Mouse (Mus musculus) kidney, adult 18-20 months (tissue): ENCODE measurements around the gene Efna3.

Source experiments
- DNase-seq: peaks from one replicate; pipeline ENCODE4 v3.0.0; 2021

The Efna3 gene

DNA sequence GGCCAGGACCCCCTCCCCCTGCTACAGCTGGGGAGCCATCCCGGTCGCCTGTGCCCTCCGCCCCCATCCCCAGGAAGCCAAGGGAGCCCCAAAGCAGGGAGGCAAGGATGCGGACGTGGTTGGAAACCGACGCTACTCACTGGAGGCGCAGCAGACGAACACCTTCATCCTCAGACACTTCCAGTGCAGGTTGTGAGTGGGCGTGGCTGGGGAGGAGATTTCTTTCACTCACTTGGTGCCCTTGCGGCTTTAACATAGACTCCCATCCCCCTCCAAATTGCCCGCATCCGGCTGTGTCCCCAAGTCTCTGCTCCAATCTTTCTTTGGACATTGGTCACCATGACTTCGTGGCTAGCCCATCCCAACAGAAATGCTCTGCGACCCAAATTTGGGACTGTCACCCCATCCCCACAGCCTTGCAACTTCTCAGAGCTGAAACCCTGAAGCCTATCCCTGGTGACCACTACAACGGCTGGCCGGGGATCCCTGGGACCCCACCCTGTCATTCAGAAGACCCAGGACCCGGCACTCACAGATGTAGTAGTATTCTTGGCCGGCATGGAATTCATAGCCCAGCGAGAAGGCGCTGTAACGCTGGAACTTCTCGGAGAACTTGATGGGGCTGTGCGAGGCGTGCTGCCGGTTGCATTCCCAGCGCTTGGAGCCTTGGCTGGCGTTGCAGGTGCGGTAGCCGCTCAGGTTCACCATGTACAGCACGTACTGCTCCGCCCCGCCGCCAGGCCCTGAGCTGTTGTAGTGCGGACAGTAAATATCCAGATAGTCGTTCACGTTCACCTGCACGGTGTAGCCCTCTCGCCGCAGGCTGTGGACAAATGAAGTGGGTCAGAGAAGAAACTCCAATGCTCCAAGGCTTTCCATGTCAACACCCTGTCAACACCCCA, 6.6 kb downstream of the Efna3 start:
- peak; percentile 39 for DNase-seq

DNA sequence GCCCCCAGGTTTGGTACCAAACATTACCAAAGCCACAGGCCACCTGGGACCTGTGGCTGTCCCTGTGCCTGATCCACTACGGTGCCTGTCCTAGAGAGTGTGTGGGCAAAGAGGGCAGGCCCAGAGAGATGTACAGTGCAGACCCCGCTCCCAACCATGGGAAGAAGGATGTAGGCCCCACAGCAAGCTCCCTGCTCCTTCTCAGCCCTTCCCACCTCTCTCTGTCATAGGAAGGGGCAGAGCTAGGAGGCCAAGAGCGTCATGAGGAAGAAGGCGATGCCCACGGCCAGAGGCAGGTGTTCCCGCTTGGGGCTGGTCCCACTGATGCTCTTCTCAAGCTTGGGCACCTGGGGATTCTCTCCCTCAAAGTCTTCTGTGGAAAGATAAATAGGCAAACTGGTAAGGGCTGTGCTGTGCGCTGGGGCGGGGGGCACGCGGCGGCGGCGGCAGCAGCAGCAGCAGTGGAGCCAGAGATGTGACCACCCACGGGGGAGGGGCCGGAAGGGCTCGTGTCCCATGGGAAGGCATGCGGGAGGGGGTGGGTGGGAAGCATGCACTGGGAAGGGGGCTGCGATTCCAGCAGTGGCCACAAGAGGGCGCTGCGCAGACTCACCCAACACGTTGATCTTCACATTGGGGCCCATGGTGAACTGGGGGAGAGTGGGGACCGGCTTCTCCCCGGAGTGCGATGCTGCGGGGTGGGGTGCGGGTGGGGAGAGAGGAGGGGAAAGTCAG, 7.4 kb downstream of the Efna3 start:
- DNase-seq, result peak; percentile 84

DNA sequence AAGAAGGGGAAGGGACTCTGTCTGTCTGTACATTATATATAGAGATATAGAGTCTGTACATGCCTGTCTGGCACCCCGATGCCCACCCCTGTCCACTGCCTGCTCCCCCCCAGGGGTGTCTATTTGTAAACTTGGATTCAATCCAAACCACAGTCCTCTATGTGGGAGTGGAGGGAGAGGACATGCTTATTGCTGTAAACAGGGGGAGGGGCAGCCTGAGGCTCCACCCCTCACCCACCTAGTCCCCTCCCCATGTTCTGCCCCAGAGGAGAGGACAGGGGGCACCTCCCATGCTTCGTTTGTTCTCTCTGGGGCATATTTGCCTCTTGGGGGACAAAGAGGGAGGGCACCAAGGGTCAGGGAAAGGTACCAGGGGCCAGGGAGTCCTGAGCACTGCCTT, 8.0 kb downstream of the Efna3 start:
- no peak for DNase-seq

DNA sequence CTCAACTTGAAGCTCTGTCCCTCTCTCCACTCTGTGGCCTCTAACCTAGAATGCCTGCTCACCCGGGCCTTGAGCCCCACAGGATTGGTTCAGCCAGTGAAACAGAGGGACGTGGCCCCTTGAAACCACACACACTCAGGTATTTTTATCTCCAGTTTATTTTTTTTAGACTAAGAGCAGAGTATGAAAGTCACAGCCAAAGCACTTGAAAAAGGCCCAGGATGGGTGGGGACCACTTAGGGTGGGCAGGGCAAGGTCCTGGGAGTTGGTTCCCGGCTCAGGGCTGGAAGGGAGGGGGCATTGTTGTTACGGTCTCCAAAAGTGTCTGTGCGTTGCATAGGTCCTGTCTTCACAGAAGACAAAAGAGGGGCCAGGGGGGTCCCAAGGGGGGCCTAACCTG, 8.4 kb downstream of the Efna3 start:
- no peak for DNase-seq

DNA sequence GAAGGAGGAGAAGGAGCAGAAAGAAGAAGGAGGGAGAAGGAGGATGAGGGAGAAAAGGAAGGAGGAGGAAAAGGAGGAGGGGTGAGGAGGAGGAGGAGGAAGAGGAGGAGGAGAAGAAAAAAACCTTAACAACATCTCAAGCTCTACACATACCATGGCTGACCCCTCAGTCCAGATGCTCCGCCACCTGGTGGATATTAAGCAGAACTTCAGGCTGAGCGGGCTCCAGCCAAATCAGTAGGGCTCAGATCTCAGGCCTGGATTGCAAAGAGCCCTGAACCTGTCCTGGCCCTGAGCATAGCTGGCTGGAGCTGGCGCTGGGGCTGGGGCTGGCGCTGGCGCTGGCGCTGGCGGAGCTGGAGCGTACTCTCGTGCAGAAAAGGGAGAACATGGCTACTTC, 14.7 kb downstream of the Efna3 start:
- peak; percentile 75 for DNase-seq

DNA sequence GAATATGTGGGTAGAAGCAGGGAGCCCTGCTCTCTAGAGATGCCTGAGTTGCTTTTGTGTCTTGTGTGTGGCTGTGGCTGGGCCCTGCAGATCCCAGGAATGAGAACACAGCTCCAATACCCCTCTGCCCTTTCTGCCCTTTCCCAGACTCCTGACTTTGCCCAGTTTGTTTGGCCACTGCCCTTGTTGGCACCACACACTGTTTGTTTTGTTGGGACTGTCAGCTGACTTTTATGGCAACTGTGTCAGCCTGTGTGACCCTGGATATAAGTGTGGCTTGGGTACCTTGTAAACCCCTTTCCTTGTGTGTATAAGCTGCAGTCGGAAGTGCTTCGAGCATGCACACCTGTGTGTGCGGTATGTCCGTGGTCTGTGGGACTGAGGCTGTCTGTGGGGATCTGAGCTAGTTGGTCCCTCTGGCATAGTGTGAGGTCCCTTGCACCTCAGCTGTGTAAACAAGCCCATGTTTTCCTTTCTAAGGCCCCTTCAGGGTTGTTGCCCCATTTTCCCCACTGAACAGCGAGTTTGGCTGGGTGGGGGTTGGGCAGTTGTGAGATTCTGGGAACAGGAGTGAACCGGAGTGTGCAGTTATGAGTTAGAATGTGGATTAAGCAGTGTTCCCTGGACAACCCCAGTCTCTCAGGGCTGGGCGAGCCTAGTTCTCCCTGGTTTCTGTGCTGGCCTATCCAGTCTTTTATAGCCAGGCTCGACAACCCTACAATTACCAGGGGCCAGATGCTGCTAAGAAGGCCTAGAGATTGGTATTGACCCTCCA, 17.0 kb downstream of the Efna3 start:
- peak; percentile 63 for DNase-seq

DNA sequence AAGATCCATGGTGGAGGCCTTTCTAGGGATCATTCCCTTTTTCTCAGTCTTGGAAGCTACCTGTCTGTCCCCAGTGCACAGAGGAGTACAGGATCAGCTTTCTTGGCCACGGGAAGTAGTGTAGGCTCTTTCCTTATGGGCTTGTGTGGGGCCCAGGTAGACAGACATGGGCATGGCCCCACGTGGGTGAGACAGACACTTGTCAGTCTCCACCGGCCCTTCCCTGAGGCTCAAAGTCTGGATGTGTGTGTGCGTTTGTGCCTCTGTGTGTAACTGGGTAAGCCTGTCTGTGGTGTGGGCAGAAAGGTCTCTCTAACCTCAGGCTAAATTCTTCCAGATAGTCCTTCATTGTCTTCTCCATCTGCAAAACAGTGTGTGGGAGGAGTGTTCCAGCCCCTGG, 17.7 kb downstream of the Efna3 start:
- no peak for DNase-seq

DNA sequence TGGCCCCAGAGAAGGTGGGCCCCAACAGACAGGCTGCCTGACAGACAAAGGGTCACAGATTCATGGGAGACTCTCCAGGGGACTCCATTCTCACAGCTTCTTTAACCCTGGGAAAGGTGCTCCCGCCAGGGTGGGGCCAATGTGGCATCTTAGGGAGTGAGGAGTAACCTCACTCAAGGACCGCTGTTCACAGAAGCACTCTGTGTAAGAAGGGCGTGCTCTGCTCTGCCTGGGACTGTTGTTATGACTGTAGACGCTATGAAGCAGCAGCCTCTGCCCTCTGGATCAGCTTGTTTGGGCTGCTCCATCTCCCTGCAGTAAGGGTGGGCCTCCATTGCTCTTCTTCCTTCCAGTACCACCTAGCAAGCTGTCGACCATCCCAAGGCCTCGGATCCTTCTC, 18.3 kb downstream of the Efna3 start:
- no peak for DNase-seq

DNA sequence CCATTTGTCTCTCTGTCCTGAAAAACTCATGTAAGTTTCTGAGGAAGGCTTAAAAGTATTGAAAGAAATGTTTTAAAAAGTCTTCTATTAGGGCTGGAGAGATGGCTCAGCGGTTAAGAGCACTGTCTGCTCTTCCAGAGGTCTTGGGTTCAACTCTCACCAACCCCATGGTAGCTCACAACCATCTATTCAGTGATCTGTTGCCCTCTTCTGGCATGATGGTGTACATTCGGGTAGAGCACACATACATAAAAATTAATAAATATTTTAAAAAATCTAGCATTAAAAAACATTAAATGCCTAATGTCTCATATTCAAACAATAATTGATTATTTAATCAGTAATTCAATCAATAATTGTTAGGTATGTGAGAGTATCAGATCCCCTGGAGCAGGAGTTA, 22.3 kb downstream of the Efna3 start:
- DNase-seq, result no peak

DNA sequence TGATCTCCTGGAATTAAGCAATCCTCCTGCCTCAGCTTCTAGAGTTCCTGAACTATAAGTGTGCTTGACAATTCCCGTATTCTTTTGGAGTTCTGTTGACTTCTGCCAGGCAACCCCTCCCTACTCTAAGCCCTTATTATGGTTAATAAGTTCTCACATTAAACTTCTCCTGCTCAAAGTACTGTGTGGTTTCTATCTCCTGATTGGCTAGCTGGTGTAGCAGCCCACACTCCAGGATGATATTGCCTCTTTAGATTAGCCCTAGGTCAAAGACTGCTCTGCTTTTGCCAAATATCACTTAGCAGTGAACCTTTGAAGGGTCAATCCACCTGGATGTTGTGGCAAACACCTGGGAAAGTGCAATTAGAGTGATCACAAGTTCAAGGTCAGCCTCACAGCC, 22.7 kb downstream of the Efna3 start:
- peak; percentile 34 for DNase-seq

DNA sequence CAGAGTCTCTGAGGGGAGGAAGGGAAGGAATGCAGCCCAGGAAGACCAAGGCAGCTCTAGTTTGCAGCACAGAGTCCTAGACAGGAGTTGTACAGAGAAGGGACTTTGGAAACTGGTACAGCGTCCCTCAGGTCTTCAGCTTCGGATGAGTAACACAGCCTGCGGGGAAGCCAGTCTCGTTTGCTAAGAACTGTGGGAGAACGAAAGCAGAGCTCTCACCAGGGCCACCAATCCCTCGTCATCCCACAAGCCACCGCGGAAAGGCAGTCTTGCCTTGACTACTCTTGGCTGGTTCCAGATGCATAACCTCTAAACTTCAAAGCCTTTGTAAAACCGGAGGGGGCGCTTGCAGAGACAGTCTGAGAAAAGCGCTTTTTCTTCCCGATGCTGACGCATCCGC, 23.3 kb downstream of the Efna3 start:
- peak; percentile 52 for DNase-seq

DNA sequence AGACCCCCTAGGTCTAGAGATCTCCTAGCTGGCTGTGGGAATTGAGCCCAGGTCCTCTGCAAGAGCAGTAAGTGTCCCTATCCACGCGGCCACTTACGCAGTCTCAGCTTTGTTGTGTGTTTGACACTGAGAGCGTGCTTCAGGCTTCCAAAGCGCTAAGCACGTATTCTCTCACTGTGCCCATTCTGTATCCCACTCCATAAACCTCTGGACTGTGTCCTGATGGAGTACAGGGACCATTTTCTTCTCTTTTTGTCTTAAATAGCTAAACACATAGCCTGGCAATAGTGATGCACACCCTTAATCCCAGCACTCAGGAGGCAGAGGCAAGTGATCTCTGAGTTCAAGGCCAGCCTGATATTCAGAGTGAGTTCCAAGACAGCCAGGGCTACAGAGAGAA, 23.9 kb downstream of the Efna3 start:
- no peak for DNase-seq

DNA sequence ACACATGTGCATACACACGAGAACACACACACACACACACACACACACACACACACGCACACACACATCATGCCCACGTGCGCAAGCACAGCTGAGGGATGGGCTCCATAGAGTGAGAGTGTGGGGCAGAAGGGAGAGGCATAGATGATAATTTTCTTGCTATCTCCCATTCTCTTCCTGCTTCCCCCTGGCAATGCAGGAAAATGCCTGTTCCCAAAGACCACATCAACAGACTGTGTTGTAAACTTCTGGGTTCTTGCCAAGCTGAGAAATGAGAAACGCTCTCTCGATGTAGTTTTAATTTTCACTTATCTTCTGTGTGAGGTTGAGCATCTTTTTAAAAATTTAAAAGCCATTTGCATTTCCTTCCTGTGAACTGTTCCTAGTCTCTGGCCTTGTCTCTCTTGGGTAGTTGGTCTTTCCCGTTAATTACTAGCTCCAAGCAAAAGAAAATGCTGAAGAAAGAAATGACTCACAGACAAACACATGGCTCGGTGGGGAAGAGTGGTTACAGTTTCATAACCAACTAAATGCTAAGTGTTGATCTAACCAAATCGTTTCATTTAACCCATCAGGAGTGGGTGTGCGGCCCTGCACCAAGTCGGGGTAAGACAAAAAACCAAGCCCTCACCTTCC, 25.9 kb downstream of the Efna3 start:
- no peak for DNase-seq

DNA sequence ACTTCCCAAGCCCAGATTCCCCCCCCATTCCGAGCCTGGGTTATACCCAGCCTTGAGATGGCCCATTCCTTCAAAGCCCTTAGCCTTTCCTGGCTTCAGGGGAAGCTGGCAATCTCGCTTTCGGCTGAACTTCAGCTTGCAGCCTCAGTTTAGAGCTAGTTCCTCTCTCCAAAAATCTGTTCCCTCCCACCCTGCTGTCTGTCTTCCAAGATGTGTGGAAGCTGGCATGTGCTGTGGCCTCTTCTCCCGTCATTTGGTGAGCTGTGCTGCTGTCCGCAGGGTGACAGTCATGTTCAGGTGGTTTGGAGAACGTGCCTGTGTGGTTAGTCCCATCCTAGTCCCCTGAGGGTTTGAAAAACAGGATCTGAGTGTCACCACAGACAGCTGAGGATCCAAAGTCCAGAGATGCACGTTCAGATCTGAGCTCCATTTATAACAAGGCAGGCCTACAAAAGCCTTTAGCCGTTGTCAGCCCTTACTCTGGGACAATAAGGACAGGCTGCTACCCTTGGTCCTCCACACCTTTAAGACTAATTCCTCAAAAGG, 27.0 kb downstream of the Efna3 start:
- DNase-seq, result no peak

DNA sequence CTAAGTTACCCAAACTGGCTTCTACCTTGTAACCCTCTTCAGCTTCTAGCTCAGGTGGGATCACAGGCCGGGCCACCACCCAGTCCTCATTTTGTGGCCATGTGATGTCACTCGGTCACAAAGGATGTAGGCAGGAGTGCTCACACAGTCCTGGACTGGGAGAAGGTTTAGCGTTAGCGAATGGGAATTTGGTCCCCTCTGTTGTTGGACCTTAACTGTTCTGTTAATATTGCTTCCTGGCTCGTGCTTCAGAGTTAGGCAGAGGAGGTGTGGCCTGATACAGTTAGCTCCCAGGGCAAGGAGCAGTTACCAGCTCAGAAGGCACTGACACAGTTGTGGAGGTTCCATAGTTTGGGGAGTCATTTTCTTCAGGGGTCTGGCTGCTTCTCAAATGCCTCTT, 28.6 kb downstream of the Efna3 start:
- peak; percentile 45 for DNase-seq

DNA sequence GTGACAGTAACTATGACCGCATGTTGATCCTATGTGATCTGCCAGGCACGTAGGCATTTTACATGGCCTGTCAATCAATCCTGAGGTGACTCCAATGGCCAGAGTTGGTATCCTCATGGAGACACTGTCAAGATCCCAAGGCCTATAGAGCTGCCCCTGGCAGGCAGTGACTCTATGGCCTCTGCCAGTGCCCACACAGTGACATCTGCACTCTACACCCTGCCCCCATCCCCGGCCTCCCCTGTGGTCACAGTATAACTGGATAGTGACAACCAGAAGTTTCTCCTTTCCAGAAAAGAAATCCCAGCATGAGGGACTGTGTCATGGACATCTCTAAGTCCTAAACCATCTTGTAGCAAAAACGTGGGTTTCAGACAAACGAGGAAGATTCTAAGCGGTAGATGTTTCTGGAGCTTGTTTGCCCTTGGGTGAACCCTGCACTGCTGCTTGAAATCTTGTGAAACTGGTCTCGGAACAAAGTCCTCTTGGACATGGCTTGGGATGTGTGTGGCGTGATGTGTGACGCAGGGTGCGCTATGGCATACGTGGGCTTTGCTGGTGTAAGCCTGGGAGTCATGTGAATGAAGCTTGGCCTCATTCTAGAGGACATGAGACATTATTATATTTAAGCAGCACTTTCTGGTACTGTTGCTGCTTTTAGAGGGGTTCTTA, 29.4 kb downstream of the Efna3 start:
- DNase-seq, result peak; percentile 62

DNA sequence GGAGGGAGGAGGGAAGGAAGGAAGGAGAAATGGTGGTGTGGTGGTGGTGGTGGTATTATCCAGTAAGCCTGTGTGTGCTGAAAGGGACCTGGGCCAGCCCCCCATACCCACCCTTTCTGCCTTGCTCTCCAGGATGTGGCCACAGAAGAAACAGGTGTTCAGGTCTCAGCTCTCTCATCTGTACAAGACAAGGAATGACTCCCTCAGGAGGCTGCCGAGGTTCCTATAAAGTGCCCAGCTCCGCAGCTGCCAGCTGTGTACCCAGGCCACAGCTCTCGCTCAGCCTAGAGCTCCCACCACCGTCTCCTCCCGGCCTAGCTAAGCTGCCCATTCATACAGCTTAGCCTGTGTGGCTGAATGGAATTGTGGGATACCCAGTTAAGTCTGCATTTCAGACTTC, 30.5 kb downstream of the Efna3 start:
- DNase-seq, result no peak

DNA sequence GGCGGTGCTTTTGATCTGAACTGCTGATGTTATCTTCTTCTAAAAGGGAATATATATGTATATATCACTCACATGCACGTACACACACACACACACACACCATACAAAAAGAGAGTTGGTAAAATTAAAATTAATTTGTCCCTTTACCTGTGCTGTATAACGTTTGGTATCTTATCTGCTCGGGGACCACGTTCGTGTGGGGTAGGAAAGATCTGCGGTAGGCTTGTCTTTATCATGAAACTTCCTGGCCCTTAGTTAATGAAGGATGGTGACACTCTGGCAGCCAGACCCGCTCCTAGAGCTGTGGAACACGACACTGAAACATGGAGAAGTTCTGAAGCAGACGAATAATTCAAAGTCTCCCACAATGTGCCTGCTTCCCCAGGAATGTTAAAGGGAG, 30.9 kb downstream of the Efna3 start:
- DNase-seq, result no peak

DNA sequence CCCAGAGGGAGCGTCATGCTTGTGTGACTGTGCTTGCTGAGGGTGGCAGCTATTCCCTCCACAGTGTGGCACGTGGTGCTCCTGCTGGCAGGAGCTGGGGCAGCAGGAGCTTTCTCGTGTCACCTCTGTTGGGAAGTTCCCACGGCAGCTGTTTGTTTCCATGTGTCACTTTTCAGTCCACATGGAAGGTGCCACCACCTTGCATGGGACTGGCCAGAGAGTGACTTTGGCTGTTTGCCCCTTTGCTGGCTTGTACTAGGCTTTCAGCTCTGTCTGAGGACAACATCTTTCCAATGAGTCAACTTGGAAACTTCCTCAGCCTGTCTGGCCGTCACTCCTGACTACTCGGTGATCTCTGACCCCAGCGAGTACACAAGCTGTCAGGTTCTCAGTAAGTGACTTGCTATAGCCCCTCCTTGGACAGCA, 34.2 kb downstream of the Efna3 start:
- DNase-seq, result peak; percentile 66

DNA sequence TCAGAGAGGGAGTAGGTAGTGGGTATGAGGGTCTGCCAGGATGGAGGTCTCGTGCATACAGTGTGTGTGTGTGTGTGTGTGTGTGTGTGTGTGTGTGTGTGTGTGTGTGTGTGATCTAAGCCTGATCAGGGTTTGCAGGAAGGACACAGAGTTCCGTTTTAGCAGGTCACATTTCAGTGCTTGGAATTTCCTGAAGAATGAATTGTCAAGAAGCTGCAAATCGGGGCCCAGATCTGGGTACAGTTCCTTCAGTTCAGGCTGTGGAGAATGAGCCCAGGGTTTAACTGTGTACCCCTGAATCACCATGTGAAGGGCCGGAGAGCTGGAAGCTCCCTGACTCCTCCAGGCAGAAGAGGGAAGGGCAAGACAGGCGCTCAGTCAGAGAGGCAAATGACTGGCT, 35.5 kb downstream of the Efna3 start:
- DNase-seq, result no peak

DNA sequence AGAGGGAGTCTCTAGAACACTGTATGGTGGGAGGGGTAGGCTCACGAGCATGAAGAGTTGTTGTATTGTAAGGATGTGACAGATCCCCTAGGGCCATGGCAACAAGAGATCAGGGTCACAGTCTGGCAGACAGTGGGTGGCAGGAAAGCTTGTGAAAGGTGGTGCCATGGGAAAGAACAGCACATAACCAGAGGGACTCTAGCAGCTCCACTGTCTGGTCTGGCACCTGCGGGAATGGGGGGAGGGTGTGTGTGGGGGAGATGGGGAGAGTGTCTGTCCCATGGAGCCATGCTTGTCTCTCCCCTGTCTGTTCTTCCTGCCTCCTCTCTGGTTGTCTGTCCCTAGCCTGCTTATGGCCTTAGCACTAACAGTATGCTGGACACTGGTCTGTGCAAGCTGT, 37.2 kb downstream of the Efna3 start:
- no peak for DNase-seq

DNA sequence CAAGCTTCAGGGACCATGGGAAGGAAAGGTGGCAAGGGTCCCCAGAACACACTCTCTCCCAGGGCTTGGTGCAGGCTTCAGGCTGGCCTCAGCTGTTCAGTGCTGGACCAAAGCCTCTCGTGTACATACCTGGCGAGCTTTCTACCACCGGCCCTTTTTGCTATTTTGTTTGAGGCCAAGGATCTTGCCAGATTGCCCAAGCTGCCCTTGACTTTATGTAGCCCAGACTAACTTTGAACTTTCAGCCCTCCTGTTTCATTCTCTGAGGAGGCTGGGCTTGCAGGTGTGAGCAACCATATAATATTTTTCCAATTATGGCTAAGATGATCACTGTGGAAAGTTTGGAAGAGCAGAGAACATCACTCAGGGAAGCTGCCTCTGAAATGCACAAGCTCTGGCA, 38.5 kb downstream of the Efna3 start:
- DNase-seq, result no peak
